Mouse (Mus musculus) lung, embryonic 14.5 days (tissue): ENCODE measurements at regions not wholly inside any gene's neighbourhood (a gene's known extent, or its start where the extent isn't known, plus 50 kb on each side); places are given as distances from the start of the nearest gene placed in this dataset.

Experiments used
- ATAC-seq: fragments of 200-750 bp; cut with Nextera tagmentation; 2 replicates; pipeline ENCODE4 v1.8.0; 2017; ENCODE audit warnings: mild to moderate bottlenecking, moderate TSS enrichment, moderate library complexity; ENCODE audit not compliant: insufficient read depth
- DNase-seq: peaks from one replicate; pipeline ENCODE4 v3.0.0-alpha.2; 2015
- H3K27ac ChIP-seq: fragments of 300-500 bp; sonication (generic); 2 replicates; pipeline ENCODE4 v1.5.1; 2014; ENCODE audit warnings: low read depth, mild to moderate bottlenecking, moderate library complexity
- H3K27me3 ChIP-seq: fragments of 300-500 bp; sonication (generic); 2 replicates; pipeline ENCODE4 v1.6.1; 2014; ENCODE audit warnings: low read length, control low read depth; ENCODE audit not compliant: insufficient read depth
- H3K36me3 ChIP-seq: fragments of 300-500 bp; sonication (generic); 2 replicates; pipeline ENCODE4 v1.6.1; 2014; ENCODE audit warnings: control low read depth; ENCODE audit not compliant: insufficient read depth
- H3K4me1 ChIP-seq: fragments of 300-500 bp; sonication (generic); 2 replicates; pipeline ENCODE4 v1.6.1; 2014; ENCODE audit warnings: antibody characterized with exemption, control low read depth; ENCODE audit not compliant: insufficient read depth
- H3K4me2 ChIP-seq: fragments of 300-500 bp; sonication (generic); 2 replicates; pipeline ENCODE4 v1.6.1; 2014; ENCODE audit warnings: mild to moderate bottlenecking
- H3K4me3 ChIP-seq: fragments of 300-500 bp; sonication (generic); 2 replicates; pipeline ENCODE4 v1.5.1; 2014; ENCODE audit warnings: low read depth, low read length
- H3K9ac ChIP-seq: fragments of 300-500 bp; sonication (generic); 2 replicates; pipeline ENCODE4 v1.6.1; 2014
- H3K9me3 ChIP-seq: fragments of 300-500 bp; sonication (generic); 2 replicates; pipeline ENCODE4 v1.6.1; 2016; ENCODE audit warnings: low read depth, low read length, control low read depth
- CTCF ChIP-seq: IDR thresholded peaks from 2 replicates; pipeline ENCODE4 v1.5.1; 2016; ENCODE audit warnings: antibody characterized with exemption, low read depth
- WGBS: fragments of 180-500 bp; shearing (Covaris S2); extraction: QIAGEN DNeasy Blood & Tissue Kit; methylation state at CpG from one replicate; pipeline ENCODE4 v1.1.7; 2014; 5-methylcytosine and 5-hydroxymethylcytosine counted together

- no peak overlapping the region for H3K4me3 ChIP-seq
- WGBS: 71% methylated on average over 4 of the region's 4 CpGs
- no peak for TF ChIP-seq CTCF
- H3K4me1 ChIP-seq: no peaks in the 10 kb centered on the region
- ATAC-seq (no peak), DNase-seq (no peak)
- no peak overlapping the region for H3K27ac ChIP-seq
- no peaks in the 10 kb centered on the region for H3K9me3 ChIP-seq
- no peak overlapping the region for H3K4me2 ChIP-seq
- H3K36me3 ChIP-seq: no peaks in the 10 kb centered on the region
- H3K27me3 ChIP-seq: no peaks in the 10 kb centered on the region
- no peak overlapping the region for H3K9ac ChIP-seq
Observed at GRCm38 (mm10) chr4:48781099-48781498, 117.8 kb downstream of the Cavin4 start.

GRCm38 (mm10) chr4:48782686-48783085, 119.4 kb downstream of the Cavin4 start:
- ATAC-seq: no peak
- Histone ChIP-seq H3K4me3 (no peak overlapping the region), H3K27ac (no peak overlapping the region), H3K36me3 (no peaks in the 10 kb centered on the region), H3K9ac (no peak overlapping the region), H3K9me3 (no peaks in the 10 kb centered on the region), H3K4me2 (no peak overlapping the region), H3K4me1 (no peaks in the 10 kb centered on the region), H3K27me3 (no peaks in the 10 kb centered on the region)
- DNase-seq: no peak
- no peak for TF ChIP-seq CTCF
- 73% methylated on average over 3 of the region's 3 CpGs for WGBS

- no peak overlapping the region for H3K4me2 ChIP-seq
- no peak for ATAC-seq
- DNase-seq: no peak
- H3K4me1 ChIP-seq: no peaks in the 10 kb centered on the region
- TF ChIP-seq CTCF: no peak
- H3K27me3 ChIP-seq: no peaks in the 10 kb centered on the region
- H3K9me3 ChIP-seq: no peaks in the 10 kb centered on the region
- H3K9ac ChIP-seq: no peak overlapping the region
- WGBS: 75% methylated on average over 4 of the region's 4 CpGs
- no peak overlapping the region for H3K4me3 ChIP-seq
- no peaks in the 10 kb centered on the region for H3K36me3 ChIP-seq
- H3K27ac ChIP-seq: no peak overlapping the region
Observed at GRCm38 (mm10) chr4:48791096-48791495, 127.8 kb downstream of the Cavin4 start.

- H3K36me3 ChIP-seq: no peaks in the 10 kb centered on the region
- no peak overlapping the region for H3K4me2 ChIP-seq
- TF ChIP-seq CTCF: no peak
- H3K9ac ChIP-seq: no peak overlapping the region
- no peak overlapping the region for H3K27ac ChIP-seq
- no peaks in the 10 kb centered on the region for H3K9me3 ChIP-seq
- peak; percentile 1 for DNase-seq
- H3K4me3 ChIP-seq: no peak overlapping the region
- no peaks in the 10 kb centered on the region for H3K27me3 ChIP-seq
- no peak for ATAC-seq
- 52% methylated on average over 3 of the region's 3 CpGs for WGBS
- H3K4me1 ChIP-seq: no peaks in the 10 kb centered on the region
Observed at GRCm38 (mm10) chr4:48803777-48804176, 140.5 kb downstream of the Cavin4 start.

GRCm38 (mm10) chr4:48808571-48808970, 145.3 kb downstream of the Cavin4 start:
- no peak for ATAC-seq
- DNase-seq: no peak
- H3K4me2 ChIP-seq: no peak overlapping the region
- H3K36me3 ChIP-seq: no peaks in the 10 kb centered on the region
- no peaks in the 10 kb centered on the region for H3K27me3 ChIP-seq
- 75% methylated on average over 4 of the region's 4 CpGs for WGBS
- H3K27ac ChIP-seq: no peak overlapping the region
- no peaks in the 10 kb centered on the region for H3K4me1 ChIP-seq
- no peak for TF ChIP-seq CTCF
- H3K4me3 ChIP-seq: no peak overlapping the region
- no peaks in the 10 kb centered on the region for H3K9me3 ChIP-seq
- H3K9ac ChIP-seq: no peak overlapping the region

- no peak for DNase-seq
- Histone ChIP-seq H3K4me3 (no peak overlapping the region), H3K4me1 (no peaks in the 10 kb centered on the region), H3K36me3 (no peaks in the 10 kb centered on the region), H3K9ac (no peak overlapping the region), H3K4me2 (no peak overlapping the region), H3K27ac (no peak overlapping the region), H3K9me3 (no peaks in the 10 kb centered on the region), H3K27me3 (no peaks in the 10 kb centered on the region)
- no peak for TF ChIP-seq CTCF
- ATAC-seq: no peak
- WGBS: 61% methylated on average over 2 of the region's 2 CpGs
Observed at GRCm38 (mm10) chr4:48833718-48834117, 170.4 kb downstream of the Cavin4 start.

- Histone ChIP-seq H3K36me3 (no peaks in the 10 kb centered on the region), H3K4me1 (no peaks in the 10 kb centered on the region), H3K27ac (no peak overlapping the region), H3K4me2 (no peak overlapping the region), H3K27me3 (no peaks in the 10 kb centered on the region), H3K9ac (no peak overlapping the region), H3K9me3 (no peaks in the 10 kb centered on the region), H3K4me3 (no peak overlapping the region)
- no peak for TF ChIP-seq CTCF
- 41% methylated on average over 2 of the region's 2 CpGs for WGBS
- no peak for ATAC-seq
- no peak for DNase-seq
Observed at GRCm38 (mm10) chr4:48842777-48843214, 179.5 kb downstream of the Cavin4 start.

- no peak for TF ChIP-seq CTCF
Observed at GRCm38 (mm10) chr4:48871105-48871504, 188.0 kb upstream of the Plppr1 start.

More at GRCm38 (mm10) chr4:48871105-48871504, 188.0 kb upstream of the Plppr1 start:
- Histone ChIP-seq H3K4me1 (no peaks in the 10 kb centered on the region), H3K9me3 (no peaks in the 10 kb centered on the region), H3K27me3 (no peaks in the 10 kb centered on the region), H3K27ac (no peak overlapping the region), H3K36me3 (no peaks in the 10 kb centered on the region), H3K9ac (no peak overlapping the region), H3K4me3 (no peak overlapping the region), H3K4me2 (no peak overlapping the region)
- 85% methylated on average over 2 of the region's 2 CpGs for WGBS
- ATAC-seq (no peak), DNase-seq (no peak)
